Mouse (Mus musculus) testis, adult 2 months (tissue): Measurements from ENCODE around the gene Calu. TPM values are rescaled to one million over a fixed set of nuclear protein-coding genes. Genes with fewer than 3 reads are reported as not detected.

ENCODE experiments used
- H3K27ac ChIP-seq: fragments of 200-500 bp; 2 replicates; pipeline ENCODE4 v1.5.1; 2012; ENCODE audit warnings: low read depth, low read length; ENCODE audit not compliant: control insufficient read depth, insufficient read depth
- H3K27me3 ChIP-seq: fragments of 200-500 bp; 2 replicates; pipeline ENCODE4 v1.6.1; 2012; ENCODE audit warnings: mild to moderate bottlenecking, low read length, moderate library complexity; ENCODE audit not compliant: control insufficient read depth, insufficient read depth
- H3K36me3 ChIP-seq: fragments of 200-500 bp; 2 replicates; pipeline ENCODE4 v1.6.1; 2012; ENCODE audit warnings: mild to moderate bottlenecking, low read length; ENCODE audit not compliant: control insufficient read depth, insufficient read depth
- H3K4me1 ChIP-seq: fragments of 200-500 bp; 2 replicates; pipeline ENCODE4 v1.6.1; 2012; ENCODE audit warnings: low read length; ENCODE audit not compliant: control insufficient read depth, insufficient read depth
- H3K4me3 ChIP-seq: fragments of 200-500 bp; 2 replicates; pipeline ENCODE4 v1.5.1; 2012; ENCODE audit warnings: low read depth, mild to moderate bottlenecking, low read length, moderate library complexity, mixed read lengths; ENCODE audit not compliant: control insufficient read depth
- CTCF ChIP-seq: fragments of 200-500 bp; IDR thresholded peaks from 2 replicates; pipeline ENCODE4 v1.5.1; 2012; ENCODE audit warnings: low read depth, mild to moderate bottlenecking, inconsistent platforms, low read length, moderate library complexity; ENCODE audit not compliant: control insufficient read depth, insufficient read depth, insufficient replicate concordance
- POLR2A ChIP-seq: fragments of 200-500 bp; IDR thresholded peaks from 2 replicates; pipeline ENCODE4 v1.6.1; 2012; ENCODE audit warnings: low read depth, mild to moderate bottlenecking, inconsistent platforms, low read length, moderate library complexity; ENCODE audit not compliant: control insufficient read depth
- polyA plus RNA-seq: library from polyadenylated mRNA; depleted of rRNA; stranded (reverse); fragments of >200 nt; gene quantifications from 2 replicates; pipeline ENCODE4 v1.2.3, GENCODE M21; 2012; rRNA removed

The Calu gene
- 12.0 and 13.5 TPM in 2 replicates for polyA plus RNA-seq

DNA sequence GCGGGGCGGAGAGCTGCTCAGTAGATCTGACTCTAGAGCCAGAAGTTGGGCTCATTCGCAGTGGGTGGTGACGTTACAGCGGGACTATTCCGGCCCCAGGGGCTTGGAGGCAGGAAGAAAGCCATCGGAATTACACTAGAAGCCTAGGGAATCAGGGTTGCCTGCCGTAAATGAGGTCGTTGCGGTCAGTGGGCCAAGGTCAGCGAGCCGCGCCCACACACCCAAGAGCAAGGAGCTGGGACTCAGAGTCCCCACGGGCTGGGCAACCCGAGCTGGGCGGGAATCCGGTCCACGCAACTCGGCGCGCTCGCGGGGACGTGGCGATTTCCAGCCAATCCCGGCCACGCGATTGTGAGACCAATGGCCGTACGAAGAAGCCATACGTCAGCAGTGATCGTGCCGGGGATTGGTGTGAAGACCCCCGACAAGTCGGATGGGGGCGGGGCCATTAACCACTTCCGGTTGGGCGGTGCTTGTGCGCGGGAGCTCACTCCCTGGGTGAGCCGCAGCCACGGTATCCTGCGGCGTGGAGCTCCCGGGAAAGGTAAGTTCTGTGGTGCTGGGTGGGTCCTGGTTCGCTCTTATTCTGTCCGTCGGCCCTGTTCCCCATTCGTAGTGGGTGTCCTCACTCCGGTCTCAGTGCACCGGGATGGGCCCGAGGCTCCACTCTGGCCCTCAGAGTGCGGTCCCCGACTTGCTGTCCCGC, at the start of gene Calu:
TSS of gene Calu (plus strand) at position 405 of the 706 bp plus-strand sequence.
- Histone ChIP-seq H3K36me3 (no peaks in the 10 kb centered on the region), H3K27me3 (no peaks in the 10 kb centered on the region), H3K4me1 (peaks cover 2% of the 10 kb centered on the region; the same call in 1 of the 2 replicates), H3K4me3 (peak within 1 kb of the TSS; percentile 99), H3K27ac (peak within 1 kb of the TSS; percentile 90)
- no peak for TF ChIP-seq CTCF
- TF ChIP-seq POLR2A: peak; percentile 97

DNA sequence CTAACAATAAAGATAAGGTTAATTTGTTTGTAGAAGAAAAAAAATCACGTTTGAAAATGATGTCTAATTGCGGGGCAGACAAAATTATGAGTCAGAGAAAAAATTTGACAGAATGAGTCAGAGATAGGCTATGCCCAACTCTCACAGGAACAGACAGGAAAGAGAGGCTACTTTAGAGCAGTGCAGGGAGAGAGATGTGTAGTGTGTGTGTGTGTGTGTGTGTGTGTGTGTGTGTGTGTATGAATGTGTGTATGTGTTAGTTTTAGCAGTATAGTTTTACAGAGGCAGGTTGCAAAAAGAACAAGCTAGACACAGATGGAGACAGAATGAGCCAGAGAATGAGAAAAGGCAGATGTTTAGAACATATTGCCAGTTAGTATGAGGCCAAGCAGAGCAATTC, 48.8 kb upstream of the Calu start:
- Histone ChIP-seq H3K27ac (no peak overlapping the region), H3K27me3 (no peaks in the 10 kb centered on the region), H3K36me3 (no peaks in the 10 kb centered on the region), H3K4me1 (0 out of 2 replicates have a peak, but pooled peaks cover 2% of the 10 kb centered on the region), H3K4me3 (no peak overlapping the region)
- TF ChIP-seq CTCF (no peak), POLR2A (no peak)

DNA sequence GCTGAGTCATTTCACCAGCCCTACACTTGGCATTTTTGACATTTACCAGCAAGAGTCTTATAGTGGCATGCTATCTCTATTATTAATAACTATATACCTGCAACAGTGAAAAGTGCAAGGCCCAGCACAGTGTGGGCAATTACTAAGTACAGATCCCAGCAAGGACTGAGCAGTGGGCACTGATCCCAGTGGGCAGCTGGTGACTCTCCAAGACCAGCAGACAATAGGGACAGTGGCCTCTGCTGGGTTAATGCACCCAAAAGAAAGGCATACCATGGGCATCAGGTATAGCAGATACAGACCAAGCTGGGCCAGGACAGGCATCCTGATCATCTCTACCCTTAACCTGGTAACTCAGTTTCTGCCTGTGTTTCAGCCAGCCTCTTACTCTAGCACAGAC, 44.6 kb upstream of the Calu start:
- no peak overlapping the region for H3K27ac ChIP-seq
- H3K27me3 ChIP-seq: no peaks in the 10 kb centered on the region
- TF ChIP-seq CTCF: no peak
- TF ChIP-seq POLR2A: no peak
- no peak overlapping the region for H3K4me3 ChIP-seq
- no peaks in the 10 kb centered on the region for H3K36me3 ChIP-seq
- H3K4me1 ChIP-seq: no peaks in the 10 kb centered on the region

DNA sequence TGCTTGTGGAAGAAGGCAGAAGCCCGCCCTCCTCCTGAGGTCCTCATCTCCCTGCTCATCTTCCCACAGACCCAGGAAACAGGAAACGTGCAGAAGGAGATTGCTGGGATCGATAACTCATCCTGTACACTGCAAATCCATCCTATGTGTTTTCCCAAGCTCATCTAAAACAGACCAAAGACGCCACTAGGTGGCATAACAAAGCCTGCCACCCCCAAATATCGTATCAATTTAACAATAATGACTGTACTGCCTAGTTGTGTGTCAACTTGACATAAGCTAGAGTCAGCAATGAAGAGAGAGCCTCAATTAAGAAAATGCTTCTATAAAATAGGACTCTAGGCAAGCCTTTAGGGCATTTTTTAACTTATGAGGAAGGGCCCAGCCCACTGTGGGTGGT, 44.1 kb upstream of the Calu start:
- no peak overlapping the region for H3K27ac ChIP-seq
- H3K4me3 ChIP-seq: no peak overlapping the region
- H3K27me3 ChIP-seq: no peaks in the 10 kb centered on the region
- no peaks in the 10 kb centered on the region for H3K4me1 ChIP-seq
- TF ChIP-seq POLR2A (no peak), CTCF (no peak)
- no peaks in the 10 kb centered on the region for H3K36me3 ChIP-seq

DNA sequence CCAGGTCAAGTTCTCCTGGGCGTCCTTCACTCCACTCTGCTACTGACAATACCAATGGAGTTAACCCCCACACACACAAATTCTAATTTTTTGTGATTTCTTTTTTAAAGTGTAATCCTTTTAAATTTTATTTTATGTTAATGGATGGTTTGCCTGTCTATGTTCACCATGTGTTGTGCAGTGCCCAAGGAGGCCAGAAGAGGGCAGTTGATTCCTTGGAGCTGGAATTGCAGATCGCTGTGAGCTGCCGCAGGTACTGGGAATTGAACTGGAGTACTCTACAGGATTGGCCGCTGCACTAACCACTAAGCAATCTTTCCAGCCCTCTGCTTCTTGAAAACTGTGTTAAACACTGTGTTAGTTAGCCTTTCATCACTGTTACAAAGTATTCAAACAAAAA, 42.4 kb upstream of the Calu start:
- TF ChIP-seq CTCF (no peak), POLR2A (no peak)
- Histone ChIP-seq H3K36me3 (no peaks in the 10 kb centered on the region), H3K27ac (no peak overlapping the region), H3K27me3 (no peaks in the 10 kb centered on the region), H3K4me1 (no peaks in the 10 kb centered on the region), H3K4me3 (no peak overlapping the region)

DNA sequence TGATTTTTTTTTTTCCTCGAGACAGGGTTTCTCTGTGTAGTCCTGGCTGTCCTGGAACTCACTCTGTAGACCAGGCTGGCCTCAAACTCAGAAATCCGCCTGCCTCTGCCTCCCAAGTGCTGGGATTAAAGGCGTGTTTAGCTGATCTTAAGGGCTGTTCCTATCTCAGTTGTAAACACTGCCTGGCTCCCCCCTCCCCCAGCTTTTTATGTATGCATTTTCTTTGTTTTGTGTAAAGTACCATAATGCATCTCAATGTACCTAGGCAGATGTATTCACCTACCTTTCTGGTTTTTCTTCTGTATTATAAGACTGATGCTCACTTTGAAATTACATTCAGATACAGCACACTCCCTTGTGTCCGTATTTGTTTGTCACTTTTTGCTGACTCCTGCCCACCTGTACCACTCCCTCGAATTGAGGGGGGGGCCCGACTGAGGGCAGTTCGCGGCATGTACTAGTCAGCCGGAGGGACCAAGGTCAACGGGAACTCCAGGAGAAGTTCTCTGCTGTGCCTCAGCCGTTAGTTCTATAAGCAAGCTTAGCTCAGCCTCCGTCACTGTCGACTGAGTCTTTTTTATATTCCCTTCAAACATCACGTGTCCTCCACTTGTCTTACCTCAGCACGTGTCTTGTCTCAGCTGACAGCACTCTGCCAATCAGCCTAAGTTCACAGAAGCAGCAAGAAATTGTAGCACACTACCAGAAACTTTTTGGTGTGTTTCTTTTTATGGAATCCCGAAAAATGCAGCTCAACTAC, 38.8 kb upstream of the Calu start:
- no peak overlapping the region for H3K27ac ChIP-seq
- no peaks in the 10 kb centered on the region for H3K36me3 ChIP-seq
- no peak for TF ChIP-seq POLR2A
- no peak for TF ChIP-seq CTCF
- H3K4me3 ChIP-seq: no peak overlapping the region
- no peaks in the 10 kb centered on the region for H3K27me3 ChIP-seq
- no peaks in the 10 kb centered on the region for H3K4me1 ChIP-seq

DNA sequence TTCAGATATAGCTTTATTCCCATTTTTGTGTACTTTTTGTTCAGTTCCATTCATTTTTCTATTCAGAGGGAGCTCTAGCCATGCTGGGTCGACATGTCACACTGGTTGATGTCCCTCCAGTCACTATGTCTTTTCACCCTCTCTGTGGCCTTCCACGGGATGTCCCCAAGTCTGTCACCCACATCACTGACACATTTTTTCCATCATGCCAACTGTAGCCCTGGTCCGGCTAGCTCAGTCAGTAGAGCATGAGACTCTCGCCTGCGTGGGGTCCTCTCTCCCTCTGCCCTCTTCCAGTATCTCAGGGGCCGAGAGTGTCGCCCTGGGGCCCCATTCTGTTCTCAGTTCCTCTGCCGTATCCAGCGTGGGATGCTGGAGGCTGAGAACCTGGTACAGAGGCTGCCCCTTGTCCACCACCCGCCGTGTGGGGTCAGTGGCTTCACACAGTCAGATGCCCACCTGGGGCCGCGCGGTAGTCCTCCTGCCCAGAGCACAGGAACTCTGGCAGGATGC, 34.1 kb upstream of the Calu start:
- H3K4me1 ChIP-seq: no peaks in the 10 kb centered on the region
- H3K27me3 ChIP-seq: no peaks in the 10 kb centered on the region
- TF ChIP-seq POLR2A (no peak), CTCF (no peak)
- H3K27ac ChIP-seq: no peak overlapping the region
- H3K4me3 ChIP-seq: peak overlapping the region; percentile 84
- no peaks in the 10 kb centered on the region for H3K36me3 ChIP-seq
